ENCODE assay signal across 22 mouse cellular contexts in genomic region chr3:104701761-104702160, GRCm38 (mm10).
DNase-seq lines count a peak whose midpoint lies in the region; ATAC-seq lines count a peak whose summit lies in the region.
"Had no signal": no experiment of that assay in that cellular context is flagged by ENCODE, and none has a peak within 500 bp of the region (broad histone marks: within the 10 kb centered on the region; RNA-seq: fewer than 3 reads in every experiment).

No protein-coding gene starts in this region.

- H3K9me3 ChIP-seq in kidney, embryonic 14.5 days (ENCODE audit: control insufficient read depth, low read length), result no peaks in the 10 kb centered on the region
- H3K9me3 ChIP-seq: embryonic facial prominence, embryonic 10.5 days; embryonic facial prominence, embryonic 12.5 days; forebrain, embryonic 13.5 days; forebrain, embryonic 15.5 days; G1E had no signal

- ATAC-seq in kidney, embryonic 14.5 days (ENCODE audit: low FRiP score, low TSS enrichment), result no peak

- H3K36me3 ChIP-seq in kidney, embryonic 14.5 days (ENCODE audit: control insufficient read depth, insufficient read depth, low read length), result no peaks in the 10 kb centered on the region
- H3K36me3 ChIP-seq: embryonic facial prominence, embryonic 10.5 days; embryonic facial prominence, embryonic 12.5 days; forebrain, embryonic 15.5 days; G1E had no signal

- no peak overlapping the region for H3K9ac ChIP-seq in kidney, embryonic 14.5 days (ENCODE audit: low read depth, low read length)
- H3K9ac ChIP-seq: embryonic facial prominence, embryonic 12.5 days; forebrain, embryonic 13.5 days; forebrain, embryonic 15.5 days had no signal

- peak; percentile 19 for DNase-seq in kidney, adult 11 months
- no peak for DNase-seq in kidney, postnatal 4 days
- DNase-seq in kidney, adult 8-10 months, result peak; percentile 18 to 55
- peak; percentile 43 to 52 for DNase-seq in kidney, postnatal 36 days
- no peak for DNase-seq in kidney, postnatal 10 days
- DNase-seq: adrenal gland, adult 8-10 months; adrenal gland, postnatal 14 days; adrenal gland, postnatal 36 days; B cell, adult 2 months; cerebellum, adult 11-12 months; cerebellum, adult 2 months; cerebellum, adult 9-10 months; cerebellum, postnatal 10 days; cerebellum, postnatal 25 days had no signal

- 0 out of 2 replicates have a peak, but pooled peaks cover 3% of the 10 kb centered on the region for H3K4me1 ChIP-seq in kidney, embryonic 14.5 days (ENCODE audit: control insufficient read depth, insufficient read depth, low read length)
- H3K4me1 ChIP-seq: embryonic facial prominence, embryonic 12.5 days; forebrain, embryonic 13.5 days; forebrain, embryonic 15.5 days had no signal

- H3K27me3 ChIP-seq in kidney, embryonic 14.5 days (ENCODE audit: control insufficient read depth, insufficient read depth, low read length), result no peaks in the 10 kb centered on the region
- H3K27me3 ChIP-seq: CH12.LX; embryonic facial prominence, embryonic 12.5 days; forebrain, embryonic 13.5 days; forebrain, embryonic 15.5 days; Patski had no signal

- H3K4me3 ChIP-seq in kidney, embryonic 14.5 days (ENCODE audit: low read length), result no peak overlapping the region
- H3K4me3 ChIP-seq: embryonic facial prominence, embryonic 10.5 days; embryonic facial prominence, embryonic 12.5 days; forebrain, embryonic 13.5 days; forebrain, embryonic 15.5 days had no signal

- H3K4me2 ChIP-seq in kidney, embryonic 14.5 days (replicated peaks; ENCODE audit: low read depth, low read length), result no peak overlapping the region
- H3K4me2 ChIP-seq: embryonic facial prominence, embryonic 12.5 days; forebrain, embryonic 13.5 days; forebrain, embryonic 15.5 days had no signal

- 80% methylated on average over 1 of the region's 1 CpGs for WGBS in kidney, embryonic 14.5 days

- H3K27ac ChIP-seq in kidney, embryonic 14.5 days (ENCODE audit: low read depth, low read length), result no peak overlapping the region
- H3K27ac ChIP-seq: embryonic facial prominence, embryonic 10.5 days; embryonic facial prominence, embryonic 12.5 days; forebrain, embryonic 13.5 days; forebrain, embryonic 15.5 days had no signal

Comparison
In these comparisons a context has a peak if more than half of its experiments do, and no peak if none do; other contexts are left out.
1. DNase-seq: peak in kidney, adult 11 months (single experiment), kidney, adult 8-10 months (2 of 2) and kidney, postnatal 36 days (2 of 2); none in kidney, postnatal 4 days (0 of 2) and kidney, postnatal 10 days (single experiment).